Mouse (Mus musculus): ENCODE measurements around the gene Hoxc10.

DNA sequence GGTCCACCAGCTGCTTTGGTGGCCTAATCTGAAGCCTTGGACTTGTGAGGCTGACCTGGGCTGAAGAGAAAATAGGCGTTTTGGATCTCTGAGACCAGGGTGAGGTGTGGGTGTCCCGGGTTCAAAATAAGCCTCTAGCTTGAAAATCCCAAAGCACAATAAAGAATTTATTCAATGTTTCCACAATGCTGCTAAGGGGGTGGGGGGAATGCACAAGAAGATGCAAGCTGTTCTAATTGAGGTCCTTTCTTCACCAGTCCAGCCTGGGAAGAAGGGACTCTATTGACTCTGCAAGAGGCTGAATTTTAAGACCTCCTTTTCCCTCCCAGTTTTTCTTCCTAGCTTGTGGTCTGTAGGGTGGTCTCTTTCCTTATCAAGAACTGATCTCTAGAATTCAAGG lies 15.7 kb upstream of the Hoxc10 start:
- TF ChIP-seq EP300 (optimal IDR thresholded peaks at IDR 0.05) (no peak), CTCF (IDR thresholded peaks at IDR 0.05; ENCODE audit: low read depth) (no peak)

All from stomach, postnatal 0 days (tissue).